Mouse (Mus musculus): ENCODE data around the gene Shb.

GRCm38 (mm10) chr4:45434071-45434470 lies 98.2 kb downstream of the Shb start:
- no peak for TF ChIP-seq CTCF (IDR thresholded peaks at IDR 0.05; ENCODE audit: low read depth)
- no peak for TF ChIP-seq EP300 (optimal IDR thresholded peaks at IDR 0.05)

All from stomach, postnatal 0 days (tissue).